Mouse (Mus musculus): ENCODE data around the gene Hepacam. TPM values are rescaled to one million over a fixed set of nuclear protein-coding genes. Genes with fewer than 3 reads are reported as not detected.

Hepacam gene
- polyA plus RNA-seq, 1 experiment, result not detected

DNA sequence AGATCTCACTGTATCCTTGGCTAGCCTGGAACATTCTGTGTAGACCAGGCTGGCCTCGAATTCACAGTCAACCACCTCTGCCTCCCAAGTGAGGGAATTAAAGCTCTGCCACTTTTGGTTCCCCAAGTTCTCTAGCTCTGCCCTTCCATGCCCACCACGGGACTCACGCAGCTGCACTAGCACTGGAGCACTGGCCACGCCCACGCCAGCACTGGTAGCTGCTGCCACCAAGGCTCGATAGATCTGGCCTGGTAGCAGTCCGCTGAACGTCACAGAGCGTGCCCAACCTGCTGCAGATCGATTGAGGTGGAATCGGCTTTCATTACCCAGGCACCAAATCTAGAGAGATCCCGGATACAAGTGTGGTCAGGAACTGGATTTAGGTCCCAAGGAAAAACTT lies 54.1 kb downstream of the Hepacam start:
- Histone ChIP-seq H3K27me3 (ENCODE audit: control insufficient read depth, insufficient read depth, insufficient read length) (peaks cover 8% of the 10 kb centered on the region), H3K79me2 (ENCODE audit: control insufficient read depth, insufficient read depth) (no peaks in the 10 kb centered on the region), H3K4me2 (ENCODE audit: low read depth) (peak overlapping the region; percentile 52), H3ac (ENCODE audit: control insufficient read depth, insufficient read length) (no peak overlapping the region), H3K4me3 (no peak overlapping the region), H3K36me3 (ENCODE audit: control insufficient read depth, insufficient read depth) (no peaks in the 10 kb centered on the region)
- no peak for TF ChIP-seq MYOD1 (IDR thresholded peaks at IDR 0.05; ENCODE audit: control insufficient read depth in 1 of 3, insufficient read length in 2 of 3, low read depth in 2 of 3)
- TF ChIP-seq TCF12 (IDR thresholded peaks at IDR 0.05; ENCODE audit: insufficient read depth, poor library complexity, severe bottlenecking), result no peak
- no peak for TF ChIP-seq REST (IDR thresholded peaks at IDR 0.05; ENCODE audit: insufficient read depth, insufficient read length)
- TF ChIP-seq MAX (IDR thresholded peaks at IDR 0.05; ENCODE audit: low read depth), result no peak
- TF ChIP-seq POLR2A (IDR thresholded peaks at IDR 0.05; ENCODE audit: insufficient read length, low read depth), result no peak
- TF ChIP-seq POLR2AphosphoS2 (IDR thresholded peaks at IDR 0.05; ENCODE audit: insufficient read length, low read depth), result no peak
- no peak for TF ChIP-seq TCF3 (IDR thresholded peaks at IDR 0.05; ENCODE audit: insufficient read length, low read depth)
- no peak for TF ChIP-seq E2F4 (IDR thresholded peaks at IDR 0.05; ENCODE audit: insufficient read depth)
- TF ChIP-seq CEBPB (IDR thresholded peaks at IDR 0.05; ENCODE audit: insufficient read depth, poor library complexity, severe bottlenecking), result no peak
- no peak for TF ChIP-seq MYOG (IDR thresholded peaks at IDR 0.05; ENCODE audit: control insufficient read depth in 1 of 3, insufficient read depth in 1 of 3, insufficient read length in 2 of 3, low read depth in 2 of 3)
- TF ChIP-seq USF1 (IDR thresholded peaks at IDR 0.05; ENCODE audit: low read depth), result no peak
- no peak for TF ChIP-seq SRF (IDR thresholded peaks at IDR 0.05; ENCODE audit: control insufficient read depth, insufficient read length, low read depth)

DNA sequence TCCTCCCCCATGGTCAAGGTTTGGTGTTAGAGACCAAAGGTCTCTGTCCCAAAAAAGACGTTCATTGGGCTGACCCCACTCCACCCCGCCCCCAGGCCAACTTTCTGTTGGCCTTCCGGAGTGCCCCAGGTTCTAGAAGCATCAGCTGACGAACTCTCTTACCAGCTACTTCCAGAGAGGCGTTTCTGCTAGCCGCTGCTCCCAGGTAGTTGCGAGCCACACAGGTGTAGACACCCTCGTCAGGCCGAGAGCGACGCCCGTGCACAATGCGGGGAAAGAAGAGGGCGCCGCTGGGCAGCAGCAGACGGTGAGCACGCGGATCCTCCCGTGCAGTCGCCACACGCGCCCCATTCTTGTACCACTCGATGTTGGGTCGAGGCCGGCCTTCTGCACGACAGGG lies 62.2 kb downstream of the Hepacam start:
- TF ChIP-seq USF1 (IDR thresholded peaks at IDR 0.05; ENCODE audit: low read depth), result no peak
- no peak for TF ChIP-seq MYOG (IDR thresholded peaks at IDR 0.05; ENCODE audit: control insufficient read depth in 1 of 3, insufficient read depth in 1 of 3, insufficient read length in 2 of 3, low read depth in 2 of 3)
- no peak for TF ChIP-seq POLR2A (IDR thresholded peaks at IDR 0.05; ENCODE audit: insufficient read length, low read depth)
- TF ChIP-seq POLR2AphosphoS2 (IDR thresholded peaks at IDR 0.05; ENCODE audit: insufficient read length, low read depth), result no peak
- no peak for TF ChIP-seq E2F4 (IDR thresholded peaks at IDR 0.05; ENCODE audit: insufficient read depth)
- TF ChIP-seq SRF (IDR thresholded peaks at IDR 0.05; ENCODE audit: control insufficient read depth, insufficient read length, low read depth), result no peak
- TF ChIP-seq TCF12 (IDR thresholded peaks at IDR 0.05; ENCODE audit: insufficient read depth, poor library complexity, severe bottlenecking), result no peak
- no peak for TF ChIP-seq MYOD1 (IDR thresholded peaks at IDR 0.05; ENCODE audit: control insufficient read depth in 1 of 3, insufficient read length in 2 of 3, low read depth in 2 of 3)
- no peak for TF ChIP-seq TCF3 (IDR thresholded peaks at IDR 0.05; ENCODE audit: insufficient read length, low read depth)
- no peak for TF ChIP-seq REST (IDR thresholded peaks at IDR 0.05; ENCODE audit: insufficient read depth, insufficient read length)
- TF ChIP-seq CEBPB (IDR thresholded peaks at IDR 0.05; ENCODE audit: insufficient read depth, poor library complexity, severe bottlenecking), result no peak
- no peak for TF ChIP-seq MAX (IDR thresholded peaks at IDR 0.05; ENCODE audit: low read depth)
- H3K4me2 ChIP-seq (ENCODE audit: low read depth), result no peak overlapping the region
- no peaks in the 10 kb centered on the region for H3K79me2 ChIP-seq (ENCODE audit: control insufficient read depth, insufficient read depth)
- no peak overlapping the region for H3ac ChIP-seq (ENCODE audit: control insufficient read depth, insufficient read length)
- H3K27me3 ChIP-seq (ENCODE audit: control insufficient read depth, insufficient read depth, insufficient read length), result peaks cover 50% of the 10 kb centered on the region
- no peaks in the 10 kb centered on the region for H3K36me3 ChIP-seq (ENCODE audit: control insufficient read depth, insufficient read depth)
- no peak overlapping the region for H3K4me3 ChIP-seq

DNA sequence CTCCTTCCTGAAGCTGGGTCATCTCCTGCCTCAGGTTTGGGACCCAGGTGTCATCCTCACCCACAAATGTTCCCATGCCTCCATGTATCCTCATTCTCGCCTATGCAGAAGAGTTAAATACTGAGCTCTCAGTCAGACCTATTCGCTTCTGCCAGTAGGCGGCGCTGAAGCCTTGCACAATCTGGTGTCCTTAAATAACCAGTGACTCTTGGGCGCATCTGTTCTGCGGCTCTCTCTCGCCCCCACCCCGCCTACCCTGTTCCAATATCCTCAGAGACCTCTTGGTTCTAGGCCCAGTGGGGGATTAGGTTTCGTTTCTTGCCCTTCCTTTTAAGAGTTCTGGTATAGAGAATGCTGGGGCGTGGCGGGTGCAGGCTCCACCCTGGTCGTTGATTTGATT lies 63.4 kb downstream of the Hepacam start:
- peaks cover 51% of the 10 kb centered on the region for H3K27me3 ChIP-seq (ENCODE audit: control insufficient read depth, insufficient read depth, insufficient read length)
- TF ChIP-seq CEBPB (IDR thresholded peaks at IDR 0.05; ENCODE audit: insufficient read depth, poor library complexity, severe bottlenecking) (0 out of 2 replicates have a peak, but pooled peaks have one; percentile 22), MAX (IDR thresholded peaks at IDR 0.05; ENCODE audit: low read depth) (no peak), TCF12 (IDR thresholded peaks at IDR 0.05; ENCODE audit: insufficient read depth, poor library complexity, severe bottlenecking) (no peak), MYOD1 (IDR thresholded peaks at IDR 0.05; ENCODE audit: control insufficient read depth in 1 of 3, insufficient read length in 2 of 3, low read depth in 2 of 3) (peak in 1 of 3 experiments; percentile 65), REST (IDR thresholded peaks at IDR 0.05; ENCODE audit: insufficient read depth, insufficient read length) (no peak), MYOG (IDR thresholded peaks at IDR 0.05; ENCODE audit: control insufficient read depth in 1 of 3, insufficient read depth in 1 of 3, insufficient read length in 2 of 3, low read depth in 2 of 3) (peak in 2 of 3 experiments; percentile 53 to 69), TCF3 (IDR thresholded peaks at IDR 0.05; ENCODE audit: insufficient read length, low read depth) (no peak), USF1 (IDR thresholded peaks at IDR 0.05; ENCODE audit: low read depth) (no peak), E2F4 (IDR thresholded peaks at IDR 0.05; ENCODE audit: insufficient read depth) (no peak)
- no peak overlapping the region for H3K4me3 ChIP-seq
- no peaks in the 10 kb centered on the region for H3K79me2 ChIP-seq (ENCODE audit: control insufficient read depth, insufficient read depth)
- no peak overlapping the region for H3ac ChIP-seq (ENCODE audit: control insufficient read depth, insufficient read length)
- H3K36me3 ChIP-seq (ENCODE audit: control insufficient read depth, insufficient read depth), result no peaks in the 10 kb centered on the region
- H3K4me2 ChIP-seq (ENCODE audit: low read depth), result peak overlapping the region; percentile 44

DNA sequence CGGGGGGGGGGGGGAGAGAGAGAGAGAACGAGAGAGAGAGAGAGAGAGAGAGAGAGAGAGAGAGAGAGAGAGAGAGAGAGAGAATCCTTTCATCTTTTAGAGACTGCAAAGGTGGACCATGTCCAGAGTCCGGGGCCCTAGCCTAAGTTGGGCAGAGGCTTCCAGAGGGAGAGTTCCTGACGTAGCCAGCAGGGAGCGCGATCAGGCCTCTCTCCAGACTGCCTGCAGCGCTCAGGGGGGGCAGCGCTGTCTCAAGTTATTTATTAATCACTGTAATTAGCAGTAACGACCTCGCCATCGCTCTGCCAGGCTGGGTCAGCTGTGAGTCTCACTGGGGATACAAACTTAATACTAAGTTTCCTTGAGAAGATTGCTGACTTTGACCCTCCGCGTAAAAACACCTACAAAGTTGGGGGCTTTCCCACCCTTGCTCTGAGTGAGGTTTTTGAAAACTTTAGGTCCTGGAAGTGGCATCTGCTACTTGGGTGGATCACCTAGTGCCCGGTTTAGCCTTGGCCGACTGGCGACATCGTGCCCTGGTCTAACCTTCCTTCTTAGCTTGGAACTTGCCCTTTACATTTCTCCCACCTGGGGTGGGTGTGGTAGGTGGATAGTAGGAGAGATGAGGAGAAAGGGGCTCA lies 65.0 kb downstream of the Hepacam start:
- no peaks in the 10 kb centered on the region for H3K79me2 ChIP-seq (ENCODE audit: control insufficient read depth, insufficient read depth)
- H3K4me3 ChIP-seq, result no peak overlapping the region
- no peak overlapping the region for H3K4me2 ChIP-seq (ENCODE audit: low read depth)
- no peak overlapping the region for H3ac ChIP-seq (ENCODE audit: control insufficient read depth, insufficient read length)
- no peak for TF ChIP-seq MYOD1 (IDR thresholded peaks at IDR 0.05; ENCODE audit: control insufficient read depth in 1 of 3, insufficient read length in 2 of 3, low read depth in 2 of 3)
- TF ChIP-seq TCF3 (IDR thresholded peaks at IDR 0.05; ENCODE audit: insufficient read length, low read depth), result no peak
- no peak for TF ChIP-seq CEBPB (IDR thresholded peaks at IDR 0.05; ENCODE audit: insufficient read depth, poor library complexity, severe bottlenecking)
- no peak for TF ChIP-seq SRF (IDR thresholded peaks at IDR 0.05; ENCODE audit: control insufficient read depth, insufficient read length, low read depth)
- no peak for TF ChIP-seq POLR2A (IDR thresholded peaks at IDR 0.05; ENCODE audit: insufficient read length, low read depth)
- TF ChIP-seq E2F4 (IDR thresholded peaks at IDR 0.05; ENCODE audit: insufficient read depth), result no peak
- no peak for TF ChIP-seq USF1 (IDR thresholded peaks at IDR 0.05; ENCODE audit: low read depth)
- TF ChIP-seq POLR2AphosphoS2 (IDR thresholded peaks at IDR 0.05; ENCODE audit: insufficient read length, low read depth), result no peak
- H3K36me3 ChIP-seq (ENCODE audit: control insufficient read depth, insufficient read depth), result no peaks in the 10 kb centered on the region
- H3K27me3 ChIP-seq (ENCODE audit: control insufficient read depth, insufficient read depth, insufficient read length), result peaks cover 48% of the 10 kb centered on the region
